Mouse (Mus musculus): ENCODE results near the gene Sez6l2.

- no peak for TF ChIP-seq CTCF (IDR thresholded peaks at IDR 0.05; ENCODE audit: low read depth)
- TF ChIP-seq EP300 (IDR thresholded peaks at IDR 0.05; ENCODE audit: low read depth): no peak
Measured at GRCm38 (mm10) chr7:126976878-126977459, 26.6 kb downstream of the Sez6l2 start.

Data from liver, postnatal 0 days (tissue).